Mouse (Mus musculus) heart, embryonic 15.5 days (tissue): ENCODE measurements around the gene Rtn4rl1. TPM values are rescaled to one million over a fixed set of nuclear protein-coding genes. Genes with fewer than 3 reads are reported as not detected.
"Not testable (repeated sequence)": the region's sequence is repeated elsewhere in the genome, so short reads cannot be mapped to it uniquely, and the experiment has no call there.

Experiments used
- ATAC-seq: fragments of 200-750 bp; cut with Nextera tagmentation; replicated peaks from 2 replicates; pipeline ENCODE4 v1.8.0; 2017; ENCODE audit warnings: low read depth, moderate TSS enrichment; ENCODE audit not compliant: insufficient number of reproducible peaks, insufficient read depth, low FRiP score
- H3K27ac ChIP-seq: fragments of 300-500 bp; sonication (generic); 2 replicates; pipeline ENCODE4 v1.5.1; 2015; ENCODE audit warnings: mild to moderate bottlenecking, inconsistent platforms
- H3K27me3 ChIP-seq: fragments of 300-500 bp; sonication (generic); 2 replicates; pipeline ENCODE4 v1.6.1; 2015; ENCODE audit warnings: inconsistent platforms
- H3K36me3 ChIP-seq: fragments of 300-500 bp; sonication (generic); 2 replicates; pipeline ENCODE4 v1.6.1; 2015; ENCODE audit warnings: mild to moderate bottlenecking, inconsistent platforms
- H3K4me1 ChIP-seq: fragments of 300-500 bp; sonication (generic); replicated peaks from 2 replicates; pipeline ENCODE4 v1.6.1; 2015; ENCODE audit warnings: inconsistent platforms
- H3K4me2 ChIP-seq: fragments of 300-500 bp; sonication (generic); 2 replicates; pipeline ENCODE4 v1.6.1; 2015; ENCODE audit warnings: inconsistent platforms, mild to moderate bottlenecking, moderate library complexity
- H3K4me3 ChIP-seq: fragments of 300-500 bp; sonication (generic); 2 replicates; pipeline ENCODE4 v1.5.1; 2015; ENCODE audit warnings: mild to moderate bottlenecking, inconsistent platforms
- H3K9ac ChIP-seq: fragments of 300-500 bp; sonication (generic); 2 replicates; pipeline ENCODE4 v1.6.1; 2015; ENCODE audit warnings: mild to moderate bottlenecking, inconsistent platforms
- H3K9me3 ChIP-seq: fragments of 300-500 bp; sonication (generic); replicated peaks from 2 replicates; pipeline ENCODE4 v1.6.1; 2016; ENCODE audit warnings: inconsistent platforms
- WGBS: fragments of 180-500 bp; shearing (Covaris S2); methylation state at CpG from one replicate; pipeline ENCODE4 v1.1.7; 2015; ENCODE audit warnings: mixed read lengths; 5-methylcytosine and 5-hydroxymethylcytosine counted together
- polyA plus RNA-seq: library from polyadenylated mRNA; unstranded; fragments of >200 nt; fragmentation: Nextera tagmentation; extraction: Ambion mirVana; gene quantifications from 2 replicates; pipeline ENCODE4 v1.2.1, GENCODE M21; 2015

Rtn4rl1 gene
- polyA plus RNA-seq, 1 experiment from 2014 or later = 12.4 TPM

GRCm38 (mm10) chr11:75281380-75282256, 88.0 kb downstream of the Rtn4rl1 start:
- H3K9ac ChIP-seq = no peak overlapping the region

GRCm38 (mm10) chr11:75282496-75283120, 89.0 kb downstream of the Rtn4rl1 start:
- Histone ChIP-seq H3K36me3 (no peaks in the 10 kb centered on the region), H3K27me3 (peaks cover 4% of the 10 kb centered on the region; the same call in 1 of the 2 replicates), H3K9me3 (no peaks in the 10 kb centered on the region), H3K4me3 (0 out of 2 replicates have a peak overlapping the region, but pooled peaks have one; percentile 2), H3K27ac (no peak overlapping the region), H3K4me2 (peak overlapping the region; percentile 44), H3K4me1 (peaks cover 55% of the 10 kb centered on the region), H3K9ac (no peak overlapping the region)
- 10% methylated on average over 13 of the region's 13 CpGs for WGBS
- no peak for ATAC-seq

More at GRCm38 (mm10) chr11:75281380-75282256, 88.0 kb downstream of the Rtn4rl1 start:
- Histone ChIP-seq H3K27ac (no peak overlapping the region), H3K27me3 (peaks cover 4% of the 10 kb centered on the region; the same call in 1 of the 2 replicates), H3K4me1 (peaks cover 52% of the 10 kb centered on the region), H3K4me3 (0 out of 2 replicates have a peak overlapping the region, but pooled peaks have one; percentile 2), H3K36me3 (no peaks in the 10 kb centered on the region), H3K9me3 (no peaks in the 10 kb centered on the region), H3K4me2 (peak overlapping the region; percentile 44)
- no peak for ATAC-seq
- WGBS = 23% methylated on average over 29 of the region's 29 CpGs

GRCm38 (mm10) chr11:75283784-75284183, 90.2 kb downstream of the Rtn4rl1 start:
- H3K9ac ChIP-seq, H3K9me3 ChIP-seq, H3K4me3 ChIP-seq, H3K36me3 ChIP-seq, ATAC-seq, H3K4me2 ChIP-seq, H3K27ac ChIP-seq, H3K27me3 ChIP-seq: not testable (repeated sequence)
- peaks cover 64% of the 10 kb centered on the region for H3K4me1 ChIP-seq
- WGBS = 72% methylated on average over 3 of the region's 3 CpGs

GRCm38 (mm10) chr11:75285893-75286467, 92.4 kb downstream of the Rtn4rl1 start:
- H3K9ac ChIP-seq = no peak overlapping the region
- peaks cover 54% of the 10 kb centered on the region for H3K4me1 ChIP-seq
- ATAC-seq = no peak
- H3K9me3 ChIP-seq = no peaks in the 10 kb centered on the region
- no peak overlapping the region for H3K4me3 ChIP-seq
- peak overlapping the region; percentile 72 for H3K27ac ChIP-seq
- no peaks in the 10 kb centered on the region for H3K36me3 ChIP-seq
- H3K4me2 ChIP-seq = no peak overlapping the region
- WGBS = 32% methylated on average over 4 of the region's 4 CpGs
- peaks cover 4% of the 10 kb centered on the region; the same call in 1 of the 2 replicates for H3K27me3 ChIP-seq

- H3K27me3 ChIP-seq = peaks cover 7% of the 10 kb centered on the region
- no peak overlapping the region for H3K4me3 ChIP-seq
- no peaks in the 10 kb centered on the region for H3K9me3 ChIP-seq
- H3K36me3 ChIP-seq = no peaks in the 10 kb centered on the region
- 91% methylated on average over 4 of the region's 4 CpGs for WGBS
- peaks cover 56% of the 10 kb centered on the region for H3K4me1 ChIP-seq
- no peak overlapping the region for H3K9ac ChIP-seq
- H3K4me2 ChIP-seq = no peak overlapping the region
- peak overlapping the region; percentile 31; the same call in 1 of the 2 replicates for H3K27ac ChIP-seq
- no peak for ATAC-seq
Measured at GRCm38 (mm10) chr11:75286868-75287267, 93.3 kb downstream of the Rtn4rl1 start.

- H3K27me3 ChIP-seq = peaks cover 9% of the 10 kb centered on the region
- WGBS = 42% methylated on average over 10 of the region's 10 CpGs
- 0 out of 2 replicates have a peak overlapping the region, but pooled peaks have one; percentile 12 for H3K9ac ChIP-seq
- H3K4me2 ChIP-seq = 0 out of 2 replicates have a peak overlapping the region, but pooled peaks have one; percentile 7
- H3K36me3 ChIP-seq = no peaks in the 10 kb centered on the region
- H3K4me3 ChIP-seq = no peak overlapping the region
- H3K27ac ChIP-seq = peak overlapping the region; percentile 88
- ATAC-seq = peak; percentile 32; the same call in 1 of the 2 replicates
- peaks cover 56% of the 10 kb centered on the region for H3K4me1 ChIP-seq
- no peaks in the 10 kb centered on the region for H3K9me3 ChIP-seq
Measured at GRCm38 (mm10) chr11:75287940-75288339, 94.4 kb downstream of the Rtn4rl1 start.

- Histone ChIP-seq H3K27me3 (peaks cover 9% of the 10 kb centered on the region), H3K27ac (peak overlapping the region; percentile 88), H3K36me3 (no peaks in the 10 kb centered on the region), H3K9ac (0 out of 2 replicates have a peak overlapping the region, but pooled peaks have one; percentile 12), H3K4me2 (no peak overlapping the region), H3K9me3 (no peaks in the 10 kb centered on the region), H3K4me1 (peaks cover 59% of the 10 kb centered on the region), H3K4me3 (no peak overlapping the region)
- WGBS = 80% methylated on average over 8 of the region's 8 CpGs
- ATAC-seq = no peak
Measured at GRCm38 (mm10) chr11:75288517-75288916, 94.9 kb downstream of the Rtn4rl1 start.

- H3K9me3 ChIP-seq = no peaks in the 10 kb centered on the region
- no peak overlapping the region for H3K4me2 ChIP-seq
- H3K27me3 ChIP-seq = peaks cover 9% of the 10 kb centered on the region
- H3K9ac ChIP-seq = no peak overlapping the region
- no peaks in the 10 kb centered on the region for H3K36me3 ChIP-seq
- H3K27ac ChIP-seq = peak overlapping the region; percentile 88
- peaks cover 64% of the 10 kb centered on the region for H3K4me1 ChIP-seq
- ATAC-seq = no peak
- no peak overlapping the region for H3K4me3 ChIP-seq
- WGBS = 57% methylated on average over 2 of the region's 2 CpGs
Measured at GRCm38 (mm10) chr11:75289120-75289519, 95.5 kb downstream of the Rtn4rl1 start.

GRCm38 (mm10) chr11:75290566-75291271, 97.1 kb downstream of the Rtn4rl1 start:
- H3K9me3 ChIP-seq = no peaks in the 10 kb centered on the region
- 14% methylated on average over 6 of the region's 6 CpGs for WGBS
- peaks cover 77% of the 10 kb centered on the region for H3K4me1 ChIP-seq
- peaks cover 9% of the 10 kb centered on the region for H3K27me3 ChIP-seq
- no peak overlapping the region for H3K9ac ChIP-seq
- no peak for ATAC-seq
- peak overlapping the region; percentile 47; the same call in 1 of the 2 replicates for H3K4me2 ChIP-seq
- H3K36me3 ChIP-seq = no peaks in the 10 kb centered on the region
- peak overlapping the region; percentile 28 for H3K27ac ChIP-seq
- H3K4me3 ChIP-seq = no peak overlapping the region

- H3K36me3 ChIP-seq = no peaks in the 10 kb centered on the region
- peaks cover 79% of the 10 kb centered on the region for H3K4me1 ChIP-seq
- peak overlapping the region; percentile 47 for H3K4me2 ChIP-seq
- peak overlapping the region; percentile 28 for H3K27ac ChIP-seq
- peak overlapping the region; percentile 17; the same call in 1 of the 2 replicates for H3K4me3 ChIP-seq
- H3K9ac ChIP-seq = 0 out of 2 replicates have a peak overlapping the region, but pooled peaks have one; percentile 24
- H3K9me3 ChIP-seq = no peaks in the 10 kb centered on the region
- H3K27me3 ChIP-seq = peaks cover 9% of the 10 kb centered on the region
- no peak; the same call in 1 of the 2 replicates for ATAC-seq
- 24% methylated on average over 25 of the region's 25 CpGs for WGBS
Measured at GRCm38 (mm10) chr11:75291389-75292215, 98.0 kb downstream of the Rtn4rl1 start.
